Mouse (Mus musculus) liver, embryonic 14.5 days (tissue): ENCODE results near the gene Iqcf3.

Experiments used
- CTCF ChIP-seq: IDR thresholded peaks from 2 replicates; pipeline ENCODE4 v1.5.1; 2016; ENCODE audit warnings: antibody characterized with exemption, low read depth, control low read depth
- EP300 ChIP-seq: IDR thresholded peaks from 2 replicates; pipeline ENCODE4 v1.6.1; 2016; ENCODE audit warnings: antibody characterized with exemption, low read depth

DNA sequence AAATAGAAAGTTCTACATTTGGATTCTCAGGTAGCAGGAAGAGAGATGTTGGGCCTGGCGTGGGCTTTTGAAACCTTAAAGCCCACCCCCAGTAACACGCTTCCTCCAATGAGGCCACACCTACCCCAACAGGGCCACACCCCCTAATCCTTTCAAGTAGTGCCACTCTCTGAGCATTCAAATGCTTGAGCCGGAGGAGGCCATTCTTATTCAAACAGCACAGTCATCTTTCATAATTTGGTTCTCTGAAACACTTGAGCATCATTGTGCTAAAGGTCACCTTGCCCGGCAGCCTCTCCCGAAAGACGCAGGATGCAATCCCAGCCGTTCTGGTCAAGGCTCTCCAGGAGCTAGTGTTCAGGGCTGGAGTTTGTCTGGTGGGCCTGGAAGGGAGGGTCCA lies 27.1 kb downstream of the Iqcf3 start:
- TF ChIP-seq EP300 (no peak), CTCF (no peak)
